Mouse (Mus musculus) kidney, adult 2 months (tissue): ENCODE measurements at regions not wholly inside any gene's neighbourhood (a gene's known extent, or its start where the extent isn't known, plus 50 kb on each side); places are given as distances from the start of the nearest gene placed in this dataset.

Source experiments
- DNase-seq: peaks from one replicate; pipeline ENCODE4 v3.0.0; 2021
- H3K27ac ChIP-seq: fragments of 200-500 bp; 2 replicates; pipeline ENCODE4 v1.5.1; 2012; ENCODE audit warnings: low read depth, low read length, control low read depth, inconsistent platforms; ENCODE audit not compliant: insufficient read depth
- H3K27me3 ChIP-seq: fragments of 200-500 bp; replicated peaks from 2 replicates; pipeline ENCODE4 v1.6.1; 2012; ENCODE audit warnings: mild to moderate bottlenecking, moderate library complexity, low read length, inconsistent platforms; ENCODE audit not compliant: control insufficient read depth, insufficient read depth
- H3K36me3 ChIP-seq: fragments of 200-500 bp; 2 replicates; pipeline ENCODE4 v1.6.1; 2012; ENCODE audit warnings: mild to moderate bottlenecking, moderate library complexity, low read length, inconsistent platforms; ENCODE audit not compliant: control insufficient read depth, insufficient read depth
- H3K4me1 ChIP-seq: fragments of 200-500 bp; 2 replicates; pipeline ENCODE4 v1.6.1; 2011; ENCODE audit warnings: low read length; ENCODE audit not compliant: control insufficient read depth, insufficient read depth
- H3K4me3 ChIP-seq: fragments of 200-500 bp; 2 replicates; pipeline ENCODE4 v1.5.1; 2011; ENCODE audit warnings: mild to moderate bottlenecking, low read depth, low read length, control low read depth; ENCODE audit not compliant: insufficient read depth
- CTCF ChIP-seq: fragments of 200-500 bp; conservative IDR thresholded peaks from 2 replicates; pipeline ENCODE4 v1.5.1; 2011; ENCODE audit warnings: low read depth, mild to moderate bottlenecking, control low read depth, low read length, moderate library complexity, mixed read lengths; ENCODE audit not compliant: insufficient read depth, insufficient read length
- POLR2A ChIP-seq: fragments of 200-500 bp; IDR thresholded peaks from one replicate; pipeline ENCODE4 v1.6.1; 2011; ENCODE audit warnings: low read depth, low read length, control low read depth
- WGBS: fragments of 180-500 bp; shearing (Covaris S2); methylation state at CpG from one replicate; pipeline ENCODE4 v1.1.7; 2018; 5-methylcytosine and 5-hydroxymethylcytosine counted together

GRCm38 (mm10) chr15:56016070-56016469 lies 1461.4 kb downstream of the Slc22a22 start:
- DNase-seq: no peak
- no peak for TF ChIP-seq CTCF
- TF ChIP-seq POLR2A: no peak
- no peaks in the 10 kb centered on the region for H3K36me3 ChIP-seq
- H3K27ac ChIP-seq: no peak overlapping the region
- WGBS: 74% methylated on average over 1 of the region's 1 CpGs
- no peak overlapping the region for H3K4me3 ChIP-seq
- no peaks in the 10 kb centered on the region for H3K27me3 ChIP-seq
- H3K4me1 ChIP-seq: no peaks in the 10 kb centered on the region

GRCm38 (mm10) chr15:56014059-56014620 lies 1463.3 kb downstream of the Slc22a22 start:
- Histone ChIP-seq H3K27ac (no peak overlapping the region), H3K4me3 (no peak overlapping the region), H3K4me1 (no peaks in the 10 kb centered on the region), H3K36me3 (no peaks in the 10 kb centered on the region), H3K27me3 (no peaks in the 10 kb centered on the region)
- TF ChIP-seq CTCF (no peak), POLR2A (no peak)
- 63% methylated on average over 8 of the region's 8 CpGs for WGBS
- no peak for DNase-seq

GRCm38 (mm10) chr15:56008603-56009174 lies 1468.7 kb downstream of the Slc22a22 start:
- Histone ChIP-seq H3K27me3 (no peaks in the 10 kb centered on the region), H3K36me3 (no peaks in the 10 kb centered on the region), H3K4me1 (no peaks in the 10 kb centered on the region), H3K4me3 (no peak overlapping the region), H3K27ac (no peak overlapping the region)
- 84% methylated on average over 5 of the region's 5 CpGs for WGBS
- no peak for DNase-seq
- TF ChIP-seq POLR2A: no peak
- no peak for TF ChIP-seq CTCF

DNA sequence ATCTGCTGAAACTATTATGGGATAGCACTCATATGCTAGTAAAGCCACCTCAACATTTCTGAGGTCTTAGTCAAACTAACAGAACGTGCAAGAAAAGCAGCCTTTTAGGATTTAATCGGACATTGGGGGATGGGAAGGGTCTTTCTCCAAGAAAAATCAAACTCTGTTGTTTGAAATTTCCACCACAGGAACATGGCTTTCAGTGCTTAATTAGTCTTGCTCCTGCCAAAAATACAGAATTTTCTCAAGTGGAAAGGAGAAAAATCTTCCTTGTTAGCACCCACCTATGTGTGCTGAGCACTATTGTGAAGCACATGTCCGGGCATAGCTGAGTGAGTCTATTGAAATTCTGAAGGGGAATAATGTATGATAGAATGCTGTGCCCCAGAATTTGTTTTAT lies 1470.0 kb downstream of the Slc22a22 start:
- 85% methylated on average over 3 of the region's 3 CpGs for WGBS
- no peak overlapping the region for H3K4me3 ChIP-seq
- DNase-seq: no peak
- TF ChIP-seq POLR2A (no peak), CTCF (no peak)
- no peaks in the 10 kb centered on the region for H3K4me1 ChIP-seq
- no peaks in the 10 kb centered on the region for H3K36me3 ChIP-seq
- H3K27ac ChIP-seq: no peak overlapping the region
- H3K27me3 ChIP-seq: no peaks in the 10 kb centered on the region

DNA sequence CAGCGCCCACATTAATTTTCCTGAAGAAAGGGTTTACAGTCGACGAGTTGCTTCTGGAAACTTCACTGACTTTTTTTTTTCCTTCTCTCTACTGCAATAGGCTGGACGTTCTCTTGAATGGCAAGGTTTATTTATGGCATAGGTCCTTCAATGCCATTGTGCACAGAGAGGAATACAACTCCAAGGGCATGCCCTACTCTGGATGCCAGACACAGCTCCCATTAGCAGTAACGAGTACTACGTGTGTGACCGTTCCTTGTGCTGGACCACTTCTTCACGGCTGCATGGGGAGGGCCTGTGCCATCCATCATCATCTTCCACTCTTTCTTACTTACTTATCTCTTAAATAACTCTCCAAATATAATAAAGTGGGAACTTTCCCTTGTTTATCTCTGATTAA lies 1472.1 kb downstream of the Slc22a22 start:
- Histone ChIP-seq H3K4me1 (no peaks in the 10 kb centered on the region), H3K27me3 (no peaks in the 10 kb centered on the region), H3K4me3 (no peak overlapping the region), H3K27ac (no peak overlapping the region), H3K36me3 (no peaks in the 10 kb centered on the region)
- TF ChIP-seq CTCF: no peak
- no peak for DNase-seq
- 78% methylated on average over 8 of the region's 8 CpGs for WGBS

DNA sequence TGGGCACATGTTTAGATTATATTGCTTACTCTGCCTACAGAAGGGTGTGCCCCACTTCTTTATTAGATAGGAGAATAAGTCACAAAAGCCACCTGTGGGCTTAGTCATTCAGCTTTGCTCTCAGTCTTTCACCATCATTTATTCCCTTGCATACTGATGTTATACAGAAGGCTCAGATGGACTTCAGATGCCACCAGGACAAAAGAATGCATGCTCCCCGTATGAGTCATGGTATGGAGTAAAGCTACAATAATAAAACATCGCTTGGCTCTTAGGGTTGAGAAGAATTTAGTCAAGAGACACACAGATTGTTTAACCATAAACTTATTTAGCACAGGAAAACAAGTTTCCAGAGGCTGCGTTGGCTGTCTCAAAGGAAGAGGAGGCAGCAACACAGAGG lies 1473.5 kb downstream of the Slc22a22 start:
- TF ChIP-seq CTCF (no peak), POLR2A (no peak)
- Histone ChIP-seq H3K27ac (no peak overlapping the region), H3K27me3 (no peaks in the 10 kb centered on the region), H3K36me3 (no peaks in the 10 kb centered on the region), H3K4me3 (no peak overlapping the region), H3K4me1 (no peaks in the 10 kb centered on the region)
- DNase-seq: no peak
- WGBS: 85% methylated on average over 3 of the region's 3 CpGs

GRCm38 (mm10) chr15:55999605-56000004 lies 1477.8 kb downstream of the Slc22a22 start:
- H3K4me1 ChIP-seq: no peaks in the 10 kb centered on the region
- TF ChIP-seq POLR2A: no peak
- TF ChIP-seq CTCF: no peak
- no peaks in the 10 kb centered on the region for H3K27me3 ChIP-seq
- H3K4me3 ChIP-seq: no peak overlapping the region
- WGBS: 89% methylated on average over 4 of the region's 4 CpGs
- DNase-seq: no peak
- H3K27ac ChIP-seq: no peak overlapping the region
- no peaks in the 10 kb centered on the region for H3K36me3 ChIP-seq

GRCm38 (mm10) chr15:55997977-55998376 lies 1479.4 kb downstream of the Slc22a22 start:
- TF ChIP-seq POLR2A (no peak), CTCF (no peak)
- DNase-seq: no peak
- H3K36me3 ChIP-seq: no peaks in the 10 kb centered on the region
- no peaks in the 10 kb centered on the region for H3K4me1 ChIP-seq
- 75% methylated on average over 4 of the region's 4 CpGs for WGBS
- no peak overlapping the region for H3K27ac ChIP-seq
- H3K27me3 ChIP-seq: no peaks in the 10 kb centered on the region
- H3K4me3 ChIP-seq: no peak overlapping the region
